ENCODE assay signal across 28 mouse cellular contexts in genomic region chr1:130840599-130841379, GRCm38 (mm10). TPM values are rescaled to one million over a fixed set of nuclear protein-coding genes. Genes with fewer than 3 reads are reported as not detected.
DNase-seq lines count a peak whose midpoint lies in the region; ATAC-seq and TF ChIP-seq lines count a peak whose summit lies in the region.
"Had no signal": no experiment of that assay in that cellular context is flagged by ENCODE, and none has a peak within 500 bp of the region (broad histone marks: within the 10 kb centered on the region; RNA-seq: fewer than 3 reads in every experiment).

No protein-coding gene starts in this region.

- 33% methylated on average over 8 of the region's 8 CpGs for WGBS in kidney, adult 2 months
- WGBS in intestine, embryonic 14.5 days = 20% methylated on average over 8 of the region's 8 CpGs
- WGBS in kidney, embryonic 14.5 days = 17% methylated on average over 8 of the region's 8 CpGs
- 46% methylated on average over 8 of the region's 8 CpGs for WGBS in liver, embryonic 14.5 days (ENCODE audit: insufficient replicate concordance)

- DNase-seq in kidney, adult 2 months = peak; percentile 83
- no peak for DNase-seq in kidney, adult 18-20 months
- DNase-seq in intestine, embryonic 14.5 days (ENCODE audit: low spot score) = no peak
- peak in 1 of 3 experiments; percentile 13 for DNase-seq in liver, embryonic 14.5 days (ENCODE audit: low read depth in 3 of 3, low spot score in 3 of 3)
- no peak for DNase-seq in thymus, adult 18-20 months
- no peak for DNase-seq in testis, postnatal 14 days (ENCODE audit: low spot score)
- DNase-seq in frontal cortex, postnatal 10 days (ENCODE audit: low spot score in 2 of 2) = no peak
- DNase-seq: adrenal gland, postnatal 14 days; cerebellum, adult 9-11 months; gastrocnemius, adult 2 months; heart, postnatal 14 days; layer of hippocampus, adult 9-11 months; lung, embryonic 14.5 days had no signal

- no peaks in the 10 kb centered on the region for H3K36me3 ChIP-seq in kidney, adult 2 months (ENCODE audit: control insufficient read depth, insufficient read depth, low read length)
- no peaks in the 10 kb centered on the region for H3K36me3 ChIP-seq in intestine, embryonic 14.5 days (ENCODE audit: control insufficient read depth, insufficient read depth, low read length)
- no peaks in the 10 kb centered on the region for H3K36me3 ChIP-seq in kidney, embryonic 14.5 days (ENCODE audit: control insufficient read depth, insufficient read depth, low read length)
- no peaks in the 10 kb centered on the region for H3K36me3 ChIP-seq in liver, embryonic 14.5 days (replicated peaks; ENCODE audit: control insufficient read depth, insufficient read depth, low read depth)
- H3K36me3 ChIP-seq: embryonic facial prominence, embryonic 12.5 days; forebrain, embryonic 15.5 days; heart, embryonic 12.5 days; hindbrain, embryonic 12.5 days; midbrain, embryonic 12.5 days; neural tube, embryonic 13.5 days had no signal

- TF ChIP-seq CTCF in kidney, adult 2 months (conservative IDR thresholded peaks at IDR 0.05; ENCODE audit: insufficient read depth, insufficient read length, low read depth, low read length) = no peak
- no peak for TF ChIP-seq CTCF in liver, embryonic 14.5 days (IDR thresholded peaks at IDR 0.05; ENCODE audit: low read depth)

- peak overlapping the region; percentile 94 for H3K27ac ChIP-seq in kidney, adult 2 months (ENCODE audit: insufficient read depth, low read depth, low read length)
- H3K27ac ChIP-seq in intestine, embryonic 14.5 days (ENCODE audit: low read depth) = peak overlapping the region; percentile 43; the same call in 1 of the 2 replicates
- no peak overlapping the region for H3K27ac ChIP-seq in kidney, embryonic 14.5 days (ENCODE audit: low read depth, low read length)
- no peak overlapping the region for H3K27ac ChIP-seq in liver, embryonic 14.5 days
- H3K27ac ChIP-seq: embryonic facial prominence, embryonic 12.5 days; forebrain, embryonic 15.5 days; gastrocnemius, adult 2 months; hindbrain, embryonic 12.5 days; midbrain, embryonic 12.5 days; neural tube, embryonic 13.5 days had no signal

- H3K9me3 ChIP-seq in intestine, embryonic 14.5 days (ENCODE audit: control insufficient read depth, low read length) = no peaks in the 10 kb centered on the region
- no peaks in the 10 kb centered on the region for H3K9me3 ChIP-seq in kidney, embryonic 14.5 days (ENCODE audit: control insufficient read depth, low read length)
- H3K9me3 ChIP-seq in liver, embryonic 14.5 days (ENCODE audit: control insufficient read depth, low read length) = no peaks in the 10 kb centered on the region
- H3K9me3 ChIP-seq: embryonic facial prominence, embryonic 12.5 days; forebrain, embryonic 15.5 days; heart, embryonic 12.5 days; hindbrain, embryonic 12.5 days; midbrain, embryonic 12.5 days; neural tube, embryonic 13.5 days had no signal

- no peak overlapping the region for H3K9ac ChIP-seq in intestine, embryonic 14.5 days (ENCODE audit: low read length)
- H3K9ac ChIP-seq in kidney, embryonic 14.5 days (ENCODE audit: low read depth, low read length) = no peak overlapping the region
- no peak overlapping the region for H3K9ac ChIP-seq in liver, embryonic 14.5 days (replicated peaks)
- H3K9ac ChIP-seq: embryonic facial prominence, embryonic 12.5 days; forebrain, embryonic 15.5 days; heart, embryonic 12.5 days; hindbrain, embryonic 12.5 days; lung, embryonic 14.5 days; midbrain, embryonic 12.5 days; neural tube, embryonic 13.5 days had no signal

- no peaks in the 10 kb centered on the region for H3K27me3 ChIP-seq in kidney, adult 2 months (replicated peaks; ENCODE audit: control insufficient read depth, insufficient read depth, low read length)
- no peaks in the 10 kb centered on the region for H3K27me3 ChIP-seq in intestine, embryonic 14.5 days (replicated peaks; ENCODE audit: control insufficient read depth, insufficient read depth, low read length)
- H3K27me3 ChIP-seq in kidney, embryonic 14.5 days (ENCODE audit: control insufficient read depth, insufficient read depth, low read length) = 0 out of 2 replicates have a peak, but pooled peaks cover 4% of the 10 kb centered on the region
- no peaks in the 10 kb centered on the region for H3K27me3 ChIP-seq in liver, embryonic 14.5 days (ENCODE audit: control insufficient read depth, insufficient read depth, low read length)
- H3K27me3 ChIP-seq: CH12.LX; embryonic facial prominence, embryonic 12.5 days; forebrain, embryonic 15.5 days; heart, embryonic 12.5 days; hindbrain, embryonic 12.5 days; midbrain, embryonic 12.5 days; neural tube, embryonic 13.5 days had no signal

- H3K4me3 ChIP-seq in kidney, adult 2 months (ENCODE audit: insufficient read depth, low read depth, low read length) = no peak overlapping the region
- no peak overlapping the region for H3K4me3 ChIP-seq in intestine, embryonic 14.5 days (ENCODE audit: low read depth, low read length)
- H3K4me3 ChIP-seq in kidney, embryonic 14.5 days (ENCODE audit: low read length) = no peak overlapping the region
- H3K4me3 ChIP-seq in liver, embryonic 14.5 days (ENCODE audit: insufficient read depth in 1 of 2, low read depth in 2 of 2, low read length in 2 of 2) = no peak overlapping the region
- H3K4me3 ChIP-seq: embryonic facial prominence, embryonic 12.5 days; erythroblast, embryonic 14.5 days; forebrain, embryonic 15.5 days; gastrocnemius, adult 2 months; heart, embryonic 12.5 days; hindbrain, embryonic 12.5 days; midbrain, embryonic 12.5 days; neural tube, embryonic 13.5 days had no signal

- TF ChIP-seq POLR2A in kidney, adult 2 months (IDR thresholded peaks at IDR 0.05; ENCODE audit: low read depth, low read length) = no peak

- ATAC-seq in intestine, embryonic 14.5 days (replicated peaks; ENCODE audit: low FRiP score, low TSS enrichment, low read depth) = peak; percentile 69; the same call in 1 of the 2 replicates
- ATAC-seq in kidney, embryonic 14.5 days (ENCODE audit: low FRiP score, low TSS enrichment) = peak; percentile 68
- ATAC-seq in liver, embryonic 14.5 days (ENCODE audit: insufficient read depth) = peak; percentile 41; the same call in 1 of the 2 replicates
- ATAC-seq: forebrain, embryonic 15.5 days; inflammation-experienced regulatory T-cells, adult 6 months had no signal

- no peak for TF ChIP-seq EP300 in liver, embryonic 14.5 days (IDR thresholded peaks at IDR 0.05; ENCODE audit: low read depth)

- H3K4me2 ChIP-seq in intestine, embryonic 14.5 days (ENCODE audit: low read length) = no peak overlapping the region; the same call in 1 of the 2 replicates
- H3K4me2 ChIP-seq in kidney, embryonic 14.5 days (replicated peaks; ENCODE audit: low read depth, low read length) = no peak overlapping the region
- no peak overlapping the region for H3K4me2 ChIP-seq in liver, embryonic 14.5 days (ENCODE audit: low read depth)
- H3K4me2 ChIP-seq: embryonic facial prominence, embryonic 12.5 days; forebrain, embryonic 15.5 days; heart, embryonic 12.5 days; hindbrain, embryonic 12.5 days; lung, embryonic 14.5 days; midbrain, embryonic 12.5 days; neural tube, embryonic 13.5 days had no signal

- H3K4me1 ChIP-seq in kidney, adult 2 months (ENCODE audit: control insufficient read depth, insufficient read depth, low read length) = peaks cover 25% of the 10 kb centered on the region
- H3K4me1 ChIP-seq in intestine, embryonic 14.5 days (replicated peaks; ENCODE audit: control insufficient read depth, insufficient read depth, low read length) = peaks cover 11% of the 10 kb centered on the region
- peaks cover 6% of the 10 kb centered on the region for H3K4me1 ChIP-seq in kidney, embryonic 14.5 days (ENCODE audit: control insufficient read depth, insufficient read depth, low read length)
- peaks cover 0 to 5% of the 10 kb centered on the region in 2 experiments; a peak in 2 of 4 replicates for H3K4me1 ChIP-seq in liver, embryonic 14.5 days (replicated peaks; ENCODE audit: control insufficient read depth in 2 of 2, insufficient read depth in 2 of 2, low read length in 1 of 2)
- H3K4me1 ChIP-seq: embryonic facial prominence, embryonic 12.5 days; forebrain, embryonic 15.5 days; heart, embryonic 12.5 days; hindbrain, embryonic 12.5 days; midbrain, embryonic 12.5 days; neural tube, embryonic 13.5 days had no signal

RNA-seq across cellular contexts. Expression of gene Pigr, which starts 14.3 kb away (rescaled TPM):
- polyA plus RNA-seq in kidney, adult 2 months (2012; rRNA removed) = 16.9 and 26.4 TPM in 2 replicates
- 0.71 and 0.76 TPM in 2 replicates for polyA plus RNA-seq in intestine, embryonic 14.5 days (2014; fragmentation: Nextera tagmentation; extraction: Ambion mirVana)
- polyA plus RNA-seq in kidney, embryonic 14.5 days (2014; fragmentation: Nextera tagmentation; extraction: Ambion mirVana) = not detected in 2 replicates
- polyA plus RNA-seq in liver, embryonic 14.5 days (2012; rRNA removed) = 0.13 and 0.21 TPM in 2 replicates
- polyA plus RNA-seq in liver, embryonic 14.5 days (2014; fragmentation: Nextera tagmentation; extraction: Ambion mirVana) = 0.14 and 0.19 TPM in 2 replicates
- polyA plus RNA-seq: cortical plate, adult 2 months; embryonic facial prominence, embryonic 12.5 days; forebrain, embryonic 15.5 days; heart, embryonic 12.5 days; hindbrain, embryonic 12.5 days; limb, embryonic 11.5 days; lung, embryonic 14.5 days; midbrain, embryonic 12.5 days; neural tube, embryonic 13.5 days; stomach, embryonic 14.5 days had no signal

RNA-seq across cellular contexts. Expression of gene Fcmr, which starts 24.7 kb away (rescaled TPM):
- polyA plus RNA-seq in kidney, adult 2 months (2012; rRNA removed) = 5.3 and 16.2 TPM in 2 replicates
- polyA plus RNA-seq in intestine, embryonic 14.5 days (2014; fragmentation: Nextera tagmentation; extraction: Ambion mirVana) = 4.6 and 5.2 TPM in 2 replicates
- polyA plus RNA-seq in kidney, embryonic 14.5 days (2014; fragmentation: Nextera tagmentation; extraction: Ambion mirVana) = not detected in 2 replicates
- 0.16 TPM in 1 of 2 replicates, not detected in the other for polyA plus RNA-seq in liver, embryonic 14.5 days (2012; rRNA removed)
- not detected in 2 replicates for polyA plus RNA-seq in liver, embryonic 14.5 days (2014; fragmentation: Nextera tagmentation; extraction: Ambion mirVana)
- polyA plus RNA-seq: embryonic facial prominence, embryonic 12.5 days; erythroblast, embryonic 14.5 days; forebrain, embryonic 15.5 days; hindbrain, embryonic 12.5 days; lung, embryonic 14.5 days; neural tube, embryonic 13.5 days; stomach, embryonic 14.5 days had no signal

RNA-seq across cellular contexts. Expression of gene Fcamr, which starts 40.1 kb away (rescaled TPM):
- 4.0 and 4.2 TPM in 2 replicates for polyA plus RNA-seq in kidney, adult 2 months (2012; rRNA removed)
- 0.16 TPM in 1 of 2 replicates, not detected in the other for polyA plus RNA-seq in intestine, embryonic 14.5 days (2014; fragmentation: Nextera tagmentation; extraction: Ambion mirVana)
- not detected in 2 replicates for polyA plus RNA-seq in kidney, embryonic 14.5 days (2014; fragmentation: Nextera tagmentation; extraction: Ambion mirVana)
- not detected in 2 replicates for polyA plus RNA-seq in liver, embryonic 14.5 days (2012; rRNA removed)
- not detected in 2 replicates for polyA plus RNA-seq in liver, embryonic 14.5 days (2014; fragmentation: Nextera tagmentation; extraction: Ambion mirVana)
- polyA plus RNA-seq: cortical plate, adult 2 months; embryonic facial prominence, embryonic 12.5 days; erythroblast, embryonic 14.5 days; forebrain, embryonic 15.5 days; hindbrain, embryonic 12.5 days; limb, embryonic 11.5 days; lung, embryonic 14.5 days; midbrain, embryonic 12.5 days; neural tube, embryonic 13.5 days had no signal

RNA-seq across cellular contexts. Expression of gene Il24, which starts 46.5 kb away (rescaled TPM):
- 0.06 TPM in 1 of 2 replicates, not detected in the other for polyA plus RNA-seq in kidney, adult 2 months (2012; rRNA removed)
- not detected in 2 replicates for polyA plus RNA-seq in intestine, embryonic 14.5 days (2014; fragmentation: Nextera tagmentation; extraction: Ambion mirVana)
- not detected in 2 replicates for polyA plus RNA-seq in kidney, embryonic 14.5 days (2014; fragmentation: Nextera tagmentation; extraction: Ambion mirVana)
- not detected in 2 replicates for polyA plus RNA-seq in liver, embryonic 14.5 days (2012; rRNA removed)
- polyA plus RNA-seq in liver, embryonic 14.5 days (2014; fragmentation: Nextera tagmentation; extraction: Ambion mirVana) = not detected in 2 replicates
- polyA plus RNA-seq: brain, embryonic 14.5 days; cortical plate, adult 2 months; embryonic facial prominence, embryonic 12.5 days; erythroblast, embryonic 14.5 days; forebrain, embryonic 15.5 days; heart, embryonic 12.5 days; hindbrain, embryonic 12.5 days; inflammation-experienced regulatory T-cells, adult 6 months; limb, embryonic 11.5 days; lung, embryonic 14.5 days; midbrain, embryonic 12.5 days; neural tube, embryonic 13.5 days; spleen, adult 2 months; stomach, embryonic 14.5 days had no signal

Comparison
In these comparisons a context has a peak if more than half of its experiments do, and no peak if none do; other contexts are left out.
1. H3K27ac ChIP-seq: peak in kidney, adult 2 months (single experiment) and intestine, embryonic 14.5 days (single experiment); none in kidney, embryonic 14.5 days (single experiment) and liver, embryonic 14.5 days (single experiment).
2. RNA of gene Pigr, which starts 14.3 kb away (polyA plus RNA-seq): 16.9 to 26.4 TPM in kidney, adult 2 months; 0.71 to 0.76 TPM in intestine, embryonic 14.5 days, 0.13 to 0.21 TPM in liver, embryonic 14.5 days and not detected in kidney, embryonic 14.5 days; every median in the first group is over 10 times any median in the second.
3. Peak in every context shown above with its lines, with median percentiles within 50 percentile points of each other: ATAC-seq.